Mouse (Mus musculus): ENCODE measurements around the gene AI837181.

The AI837181 gene

DNA sequence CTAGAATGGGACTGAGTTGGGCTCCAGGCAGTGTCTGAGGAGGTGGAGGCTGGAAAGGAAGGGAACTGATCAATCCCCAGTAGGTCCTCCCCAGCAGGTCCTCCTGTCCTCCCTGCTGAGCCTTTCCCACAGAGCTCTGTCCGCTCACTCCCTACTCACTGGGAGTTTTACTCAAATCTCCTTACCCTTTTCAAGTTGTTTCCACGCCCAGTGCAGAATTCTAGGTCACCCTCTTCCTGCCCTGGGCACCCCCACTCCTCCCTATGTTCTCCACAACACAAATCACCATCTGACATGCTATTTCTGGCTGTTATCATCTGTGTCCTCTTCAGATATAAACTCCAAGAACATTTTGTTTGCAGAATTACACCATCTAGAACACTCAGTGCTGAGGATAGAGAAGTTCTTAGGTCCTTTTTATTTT, 10.4 kb upstream of the AI837181 start:
- in situ Hi-C loops (cut with MboI, MseI): no loop called here

DNA sequence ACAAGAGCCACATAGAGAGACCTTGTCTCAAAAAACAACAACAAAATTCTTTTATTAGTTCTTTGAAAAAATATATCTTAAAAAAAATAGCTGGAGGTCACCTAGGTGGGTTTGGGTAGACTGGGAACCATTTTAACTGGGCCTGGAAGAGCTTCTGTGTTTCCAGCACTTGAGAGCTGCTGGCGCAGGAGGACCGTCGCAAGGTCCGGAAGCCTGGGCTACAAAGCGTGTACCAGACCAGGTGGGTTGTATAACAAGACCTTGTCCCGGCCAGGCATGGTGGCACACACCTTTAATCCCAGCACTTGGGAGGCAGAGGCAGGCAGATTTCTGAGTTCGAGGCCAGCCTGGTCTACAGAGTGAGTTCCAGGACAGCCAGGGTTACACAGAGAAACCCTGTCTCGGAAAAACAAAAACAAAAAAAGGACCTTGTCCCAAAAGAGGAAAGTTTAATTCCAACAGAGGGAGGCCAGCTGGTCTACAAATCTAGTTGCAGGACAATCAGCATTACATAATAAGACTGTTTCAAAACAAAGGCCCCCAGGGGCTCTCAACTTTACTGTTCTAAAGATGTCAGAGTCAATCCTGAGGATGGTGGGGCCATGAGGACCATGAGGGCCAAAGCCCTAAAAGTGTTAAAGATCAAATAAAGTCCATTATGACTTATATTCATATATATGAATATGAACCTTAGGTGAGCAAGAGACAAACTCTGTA, 6.0 kb upstream of the AI837181 start:
- in situ Hi-C loops (cut with MboI, MseI): no loop called here

DNA sequence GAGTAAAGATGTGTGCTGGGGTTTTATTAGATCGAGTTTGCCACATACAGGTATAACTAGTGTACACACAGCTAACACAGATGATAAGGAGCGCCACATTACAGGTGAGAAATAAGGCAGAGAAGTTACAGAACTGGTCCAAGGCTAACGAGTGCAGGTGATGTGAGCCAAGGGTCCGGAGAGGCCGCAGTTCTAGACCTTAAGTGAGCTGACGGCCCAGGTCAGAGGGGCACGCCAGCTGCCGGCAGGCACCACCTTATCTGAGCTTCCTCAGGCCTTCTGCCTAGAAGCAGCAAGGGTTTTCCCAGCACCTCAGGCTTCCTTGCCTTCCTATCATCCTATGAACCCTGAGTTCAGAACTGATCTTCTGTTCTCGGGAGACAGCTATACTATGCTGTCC, 5.3 kb upstream of the AI837181 start:
- in situ Hi-C loops (cut with MboI, MseI): no loop called here

DNA sequence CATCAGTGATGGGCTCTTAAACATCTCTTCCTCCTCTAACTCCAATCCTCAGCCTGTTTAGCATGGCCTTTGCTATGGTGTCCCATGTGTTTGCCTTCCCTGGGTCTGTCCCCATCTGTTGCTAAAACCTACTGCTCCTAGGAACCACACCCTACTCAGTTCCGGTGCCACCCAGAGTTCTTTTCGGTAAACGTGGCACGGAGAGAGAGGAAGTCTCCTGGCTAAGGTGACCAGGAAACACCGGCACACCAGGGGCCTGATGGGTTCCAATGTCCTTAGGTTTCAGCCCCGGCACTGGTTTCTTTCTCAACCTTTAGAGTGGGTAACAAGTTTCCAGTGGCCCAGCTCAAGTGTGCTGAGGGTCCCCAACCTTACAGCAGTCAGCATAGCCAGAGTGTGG, 4.4 kb upstream of the AI837181 start:
- in situ Hi-C loops (cut with MboI, MseI): no loop called here

DNA sequence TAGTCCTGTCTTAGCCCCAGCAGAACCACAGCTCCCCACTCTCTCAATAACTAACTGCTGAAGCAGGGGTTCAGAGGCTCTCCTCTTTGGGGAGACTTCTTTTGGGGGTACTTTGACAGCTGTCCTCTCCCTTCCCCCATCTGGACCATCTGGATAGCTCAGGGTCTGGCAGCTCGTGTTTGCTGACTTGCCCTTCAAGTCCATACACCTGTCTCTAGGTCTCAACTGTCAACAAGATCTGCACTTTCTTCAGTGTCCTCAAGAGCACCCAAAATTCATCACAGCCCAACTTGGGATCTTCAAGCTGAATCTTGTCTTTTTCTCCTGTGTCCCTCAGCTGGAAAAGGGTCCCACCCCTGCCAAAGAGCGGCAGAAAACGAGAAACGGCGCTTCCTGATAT, 3.2 kb upstream of the AI837181 start:
- in situ Hi-C loops (cut with MboI, MseI): no loop called here

DNA sequence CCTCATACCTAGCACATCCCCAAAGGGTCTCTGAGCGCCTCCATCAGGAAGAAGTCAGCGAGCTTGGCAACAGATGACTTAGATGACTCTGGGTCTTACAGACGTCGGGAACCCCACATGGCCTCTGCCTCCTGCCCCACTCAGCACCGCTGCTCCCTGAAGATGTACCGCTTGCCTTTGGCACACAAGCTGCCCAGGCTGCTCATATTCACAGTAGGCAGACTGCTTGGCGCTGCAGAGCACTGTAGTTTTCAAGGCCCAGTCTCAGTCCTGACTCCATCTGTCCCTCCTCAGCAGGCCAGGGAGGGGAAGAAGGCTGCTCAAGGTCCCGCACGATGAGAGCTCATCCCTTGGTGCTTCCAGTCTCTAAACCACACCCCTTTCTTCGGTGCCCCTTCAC, 2.7 kb upstream of the AI837181 start:
- in situ Hi-C loops (cut with MboI, MseI): no loop called here

DNA sequence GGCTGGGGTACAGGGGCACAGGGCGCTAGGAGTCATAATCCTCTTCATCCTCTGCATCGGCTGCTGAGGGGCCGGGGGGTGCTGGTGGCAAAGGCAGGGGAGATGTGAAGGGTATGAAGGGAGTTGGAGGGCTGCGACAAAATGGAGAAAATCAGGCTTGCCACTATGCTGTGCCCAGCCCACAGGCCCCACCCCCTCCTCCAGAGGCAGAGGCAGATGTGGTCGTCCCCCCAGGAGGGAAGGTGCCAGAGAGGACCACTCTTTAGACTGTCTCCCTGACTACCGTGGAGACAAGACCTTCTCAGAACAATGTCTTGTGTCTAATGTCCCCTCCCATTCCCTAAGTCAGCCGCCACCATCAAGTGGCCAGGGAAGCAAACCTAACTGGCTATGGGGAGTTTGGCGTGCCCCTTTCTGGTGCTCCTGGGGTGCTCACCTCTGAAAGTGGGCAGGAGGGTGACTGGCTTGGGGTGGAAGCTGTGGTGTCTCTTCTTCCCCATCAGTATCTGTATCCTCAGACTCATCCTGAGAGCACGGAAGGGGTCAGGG, 2.0 kb upstream of the AI837181 start:
- in situ Hi-C loops (cut with MboI, MseI): no loop called here

DNA sequence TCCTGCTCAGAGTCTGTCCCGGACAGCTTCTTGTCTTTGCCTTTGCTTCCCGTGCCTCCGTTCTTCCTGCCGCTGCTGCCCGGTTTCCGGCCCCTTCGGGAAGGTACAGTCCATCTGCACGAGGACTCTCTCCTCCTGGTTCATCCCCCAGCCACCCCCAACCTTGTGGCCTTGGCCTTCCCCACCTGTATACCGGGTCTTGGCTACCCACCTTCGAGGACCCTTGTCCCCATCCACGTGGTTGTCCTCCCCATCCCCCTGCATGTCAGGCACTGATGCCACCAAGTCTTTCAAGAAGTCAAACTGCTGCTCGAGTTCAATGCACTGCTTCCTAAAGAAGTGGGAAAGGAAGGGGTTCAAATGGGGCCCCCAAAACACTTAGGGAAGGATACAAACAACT, 1.4 kb upstream of the AI837181 start:
- in situ Hi-C loops (cut with MboI, MseI): no loop called here

DNA sequence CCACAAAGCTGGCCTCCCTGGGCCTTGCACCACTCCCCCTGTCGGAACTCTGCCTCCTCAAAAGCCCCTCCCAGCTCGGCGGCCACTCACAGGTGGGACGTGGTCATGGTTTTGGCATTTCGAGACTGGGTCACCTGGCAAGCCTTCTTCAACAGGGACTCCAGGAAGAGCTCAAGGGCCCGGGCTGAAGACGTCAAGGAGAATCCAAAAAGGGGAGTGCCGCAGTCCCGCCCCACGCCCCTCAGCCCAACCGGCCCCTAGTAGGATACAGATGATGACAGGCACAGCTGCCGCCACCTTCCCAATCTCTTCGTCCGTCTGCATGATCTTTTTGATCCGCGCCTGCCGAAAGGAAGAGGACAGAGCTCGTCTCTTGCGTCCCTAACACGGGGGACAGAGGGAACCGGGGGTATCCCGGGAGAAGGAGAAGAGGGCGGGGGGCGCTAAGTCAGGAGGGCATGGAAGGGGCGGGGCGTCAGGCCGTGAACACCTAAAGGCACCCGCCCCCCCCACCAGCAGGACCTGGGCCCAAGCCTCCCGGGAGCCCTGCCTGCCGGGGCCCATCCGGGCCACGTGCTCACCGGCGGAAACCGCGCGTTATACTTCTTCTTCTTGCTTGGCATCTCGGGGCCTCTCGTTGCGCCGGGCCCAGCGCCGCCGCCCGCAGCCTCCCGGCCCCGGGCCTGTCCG, 707 bp upstream of the AI837181 start:
- in situ Hi-C loops (cut with MboI, MseI): no loop called here

DNA sequence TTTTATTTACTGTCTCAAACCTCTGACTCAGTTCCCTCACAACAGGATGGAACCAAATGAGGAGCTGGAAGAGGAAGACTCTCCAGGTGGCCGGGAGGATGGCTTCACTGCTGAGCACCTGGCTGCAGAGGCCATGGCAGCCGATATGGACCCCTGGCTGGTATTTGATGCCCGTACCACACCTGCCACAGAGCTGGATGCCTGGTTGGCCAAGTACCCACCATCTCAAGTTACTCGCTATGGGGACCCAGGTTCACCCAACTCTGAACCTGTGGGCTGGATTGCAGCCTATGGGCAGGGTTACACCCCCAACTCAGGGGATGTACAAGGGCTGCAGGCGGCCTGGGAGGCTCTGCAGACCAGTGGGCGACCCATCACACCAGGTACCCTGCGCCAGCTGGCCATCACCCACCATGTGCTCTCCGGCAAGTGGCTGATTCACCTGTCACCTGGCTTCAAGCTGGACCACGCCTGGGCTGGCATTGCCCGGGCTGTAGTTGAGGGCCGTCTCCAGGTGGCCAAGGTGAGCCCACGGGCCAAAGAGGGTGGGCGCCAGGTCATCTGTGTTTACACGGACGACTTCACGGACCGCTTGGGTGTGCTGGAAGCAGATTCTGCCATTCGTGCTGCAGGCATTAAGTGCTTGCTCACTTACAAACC, 1.1 kb downstream of the AI837181 start:
- in situ Hi-C loops (cut with MboI, MseI): no loop called here

DNA sequence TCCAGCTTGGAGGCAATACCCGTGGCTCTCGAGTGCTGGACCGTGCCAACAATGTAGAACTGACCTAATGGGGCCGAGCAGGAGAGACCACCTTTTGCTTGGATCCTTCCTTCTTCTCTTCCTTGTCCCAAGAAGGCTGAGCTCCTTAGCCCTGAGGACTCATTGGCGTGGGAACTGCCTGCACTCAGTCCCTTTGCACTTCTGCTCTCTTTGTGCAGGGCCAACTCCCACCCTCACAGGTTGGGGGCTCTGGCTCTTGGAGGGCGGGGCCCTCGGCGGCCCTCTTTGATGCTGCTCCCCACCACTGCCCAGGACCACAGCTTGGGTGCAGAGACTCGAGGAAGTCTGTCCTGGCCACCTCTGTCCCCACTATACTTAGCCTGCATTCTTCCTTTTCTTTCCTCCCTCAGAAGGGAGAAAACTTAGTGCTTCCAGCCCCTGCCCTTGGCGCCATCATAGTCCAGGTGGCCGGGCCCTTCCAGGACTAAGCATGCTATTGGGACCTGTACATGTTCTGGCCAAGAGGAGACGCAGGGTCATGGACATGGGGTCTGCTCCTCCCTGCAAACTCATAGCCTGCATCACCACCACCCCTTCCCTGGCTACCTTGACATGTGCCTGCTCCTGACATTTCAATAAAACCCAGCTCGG, 1.8 kb downstream of the AI837181 start:
- in situ Hi-C loops (cut with MboI, MseI): no loop called here

DNA sequence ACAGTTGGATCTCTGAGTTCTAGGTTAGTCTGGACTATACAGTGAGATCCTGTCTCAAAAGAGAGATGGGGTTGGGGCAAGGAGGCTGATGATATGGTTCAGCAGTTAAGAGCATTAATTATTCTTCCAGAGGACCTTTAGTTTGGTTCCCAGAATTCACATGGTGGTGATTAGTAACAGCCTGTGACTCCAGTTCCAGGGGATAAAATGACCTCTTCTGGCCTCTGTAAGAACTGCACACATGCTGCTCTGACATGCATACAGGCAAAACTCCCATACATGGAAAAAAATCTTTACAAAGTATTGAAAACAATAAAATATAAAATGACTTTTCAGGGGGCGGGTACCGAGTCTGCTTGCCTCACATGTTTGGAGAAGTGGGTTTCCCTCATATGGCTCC, 3.1 kb downstream of the AI837181 start:
- in situ Hi-C loops (cut with MboI, MseI): no loop called here

DNA sequence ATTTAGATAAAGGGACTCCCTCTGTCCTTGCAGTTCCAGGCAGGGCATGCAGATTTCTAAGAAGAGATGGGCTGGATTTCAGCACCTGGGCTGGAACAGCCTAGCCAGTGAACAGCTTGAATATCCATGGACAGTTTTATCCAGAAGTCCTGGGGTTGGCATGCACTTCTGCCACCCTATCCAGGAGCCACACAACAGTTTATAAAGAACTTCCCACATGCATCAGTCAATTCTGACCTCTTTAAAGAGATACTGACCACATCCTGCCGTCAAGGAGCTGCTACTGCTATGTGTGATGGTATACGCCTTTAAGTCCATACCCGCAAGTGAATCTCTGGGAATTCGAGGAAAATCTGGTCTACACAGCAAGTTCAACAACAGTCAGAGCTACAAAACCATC, 4.3 kb downstream of the AI837181 start:
- in situ Hi-C loops (cut with MboI, MseI): no loop called here

DNA sequence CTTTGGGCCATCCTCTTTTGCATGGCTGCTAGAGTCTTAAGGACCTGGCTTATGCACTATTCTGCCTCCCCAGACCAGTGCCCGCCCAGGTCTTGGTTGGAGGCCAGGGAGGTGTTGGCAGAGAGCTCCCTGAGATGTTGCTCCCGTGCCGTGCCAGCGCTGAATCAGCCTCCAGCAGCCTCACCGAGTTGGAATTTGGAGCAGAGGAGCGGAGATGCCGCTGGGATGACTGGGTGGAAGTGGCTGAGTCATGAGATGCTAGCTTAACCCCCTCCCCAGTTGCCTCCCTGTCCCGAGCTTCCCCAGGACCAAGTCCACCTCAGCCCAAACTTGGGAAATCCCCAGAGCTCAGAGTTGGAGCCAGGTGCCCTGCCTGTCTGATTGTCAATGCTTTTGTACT, 4.9 kb downstream of the AI837181 start:
- in situ Hi-C loops (cut with MboI, MseI): no loop called here

DNA sequence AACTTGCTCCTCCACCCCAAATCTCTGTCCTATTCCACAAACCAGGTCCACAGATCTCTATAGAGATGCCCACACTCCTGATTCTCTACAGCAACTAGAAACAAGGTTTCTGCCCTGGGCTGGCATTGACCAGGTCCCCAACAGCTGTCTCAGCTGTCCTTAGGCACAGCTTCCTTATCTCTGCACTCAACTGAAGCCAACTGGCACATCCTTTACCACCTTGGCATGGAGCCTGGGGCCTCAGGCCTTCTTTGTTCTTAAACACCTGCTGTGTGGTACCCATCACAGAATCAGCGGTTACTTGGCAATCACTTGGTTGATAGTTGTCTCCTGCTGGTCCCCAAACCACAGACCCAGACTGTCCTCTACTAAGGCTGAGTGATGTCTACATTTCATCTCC, 5.5 kb downstream of the AI837181 start:
- in situ Hi-C loops (cut with MboI, MseI): no loop called here

DNA sequence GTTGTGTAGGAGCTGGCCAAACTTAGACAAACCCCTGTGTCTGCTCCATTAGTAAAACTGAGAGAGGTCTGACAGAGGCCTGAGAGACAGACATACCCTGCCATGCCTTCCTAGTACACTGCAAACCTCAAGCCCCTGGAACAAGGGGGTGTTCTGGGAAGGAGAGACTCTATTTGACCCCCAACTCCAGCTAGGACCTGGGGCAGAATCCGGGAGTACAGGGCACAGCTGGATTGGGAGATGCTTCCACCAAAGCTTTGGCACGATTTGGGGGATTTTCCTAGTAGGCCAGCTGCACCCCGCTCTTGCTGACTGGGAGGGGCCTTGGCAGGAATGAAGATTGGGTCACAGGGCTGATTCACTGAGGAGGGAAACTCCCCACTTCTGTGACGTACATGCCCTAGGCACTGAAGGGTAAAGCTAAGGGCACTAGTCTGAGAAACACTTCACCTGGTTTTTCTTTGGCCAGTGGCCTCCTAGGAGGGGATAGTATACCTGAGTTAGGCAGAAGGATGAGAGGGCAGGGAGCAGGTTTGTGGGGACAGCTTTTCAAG, 7.0 kb downstream of the AI837181 start:
- in situ Hi-C loops (cut with MboI, MseI): no loop called here

DNA sequence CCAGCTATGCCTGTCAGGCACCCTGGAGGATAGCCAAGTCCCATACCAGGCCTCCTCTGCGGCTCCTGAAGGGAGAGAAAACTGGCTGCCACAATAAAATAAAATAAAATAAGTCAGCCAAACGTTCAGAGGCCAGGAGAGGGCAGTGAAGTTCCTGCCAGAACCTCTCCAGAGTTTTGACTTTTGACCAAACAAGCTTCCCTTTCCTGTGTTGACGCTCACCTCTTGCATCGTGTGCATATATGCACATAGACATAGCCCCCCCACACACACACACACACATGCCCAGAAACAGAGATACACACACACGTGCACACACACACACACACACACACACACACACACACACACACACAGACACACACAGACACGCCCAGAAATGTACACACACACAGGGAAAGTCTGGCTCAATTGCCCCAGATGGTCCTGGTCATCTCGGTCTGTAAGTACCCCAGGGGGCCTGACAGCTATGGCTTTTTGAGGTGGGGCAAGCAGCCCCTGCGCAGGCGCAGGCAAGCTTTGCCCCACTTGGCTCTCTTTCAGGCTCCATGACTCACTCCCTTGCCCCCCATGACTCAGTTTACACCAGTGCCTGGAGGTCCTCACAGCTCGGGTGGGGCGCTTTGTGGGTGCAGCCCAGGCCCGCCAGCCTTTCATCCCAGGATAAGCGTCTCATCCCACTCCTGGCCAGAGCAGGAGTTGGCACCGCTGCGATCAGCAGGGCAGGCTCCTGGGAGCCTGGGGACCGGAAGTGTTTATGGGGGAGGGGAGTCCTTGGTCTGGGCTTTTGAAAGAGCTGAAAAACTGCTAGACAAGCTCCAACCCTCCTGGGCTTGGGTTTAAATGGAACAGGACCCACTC, 8.3 kb downstream of the AI837181 start:
- in situ Hi-C loops (cut with MboI, MseI): no loop called here

DNA sequence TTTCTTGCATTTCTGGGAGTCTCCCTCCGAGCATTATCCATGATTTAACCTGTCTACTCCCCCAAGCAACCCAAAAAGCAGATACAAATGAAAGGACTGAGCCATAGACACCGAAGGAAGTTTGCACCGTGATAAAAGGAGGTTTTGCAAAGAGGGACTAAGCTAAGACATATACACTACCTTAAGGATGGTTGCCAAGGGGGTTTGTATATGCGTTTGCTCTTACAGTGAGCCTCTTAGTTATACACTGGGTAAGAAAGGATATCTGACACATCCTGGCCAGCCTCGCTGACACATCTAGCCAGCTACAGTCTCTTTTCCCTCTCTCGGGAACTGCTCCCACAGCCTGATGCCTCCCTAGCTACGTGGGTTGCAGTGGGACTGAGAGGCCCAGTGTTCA, 9.0 kb downstream of the AI837181 start:
- in situ Hi-C loops (cut with MboI, MseI): no loop called here

DNA sequence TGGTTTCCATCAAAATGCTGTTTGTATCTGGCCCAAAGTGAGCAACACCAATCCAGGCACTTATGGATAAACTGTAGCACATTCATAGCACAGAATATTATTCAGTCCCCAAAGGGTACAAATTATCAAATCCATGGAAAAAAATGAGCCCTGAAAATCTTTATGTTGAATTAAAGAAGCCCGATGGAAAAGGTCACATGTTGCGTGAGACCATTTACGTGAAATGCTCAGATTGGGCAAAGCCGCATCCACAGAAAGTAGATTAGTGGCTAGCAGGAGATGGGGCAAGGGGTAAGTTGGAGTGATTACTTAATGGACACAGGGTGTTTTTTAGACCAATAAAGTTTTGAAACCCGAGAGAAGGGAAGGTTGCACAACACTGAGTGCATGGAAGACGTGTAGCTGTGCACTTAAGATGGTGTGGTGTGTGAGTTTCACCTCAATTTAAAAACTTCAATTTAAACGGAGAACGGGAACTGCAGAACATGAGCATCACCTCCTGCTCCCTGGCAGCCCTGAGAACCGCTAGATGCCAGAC, 19.5 kb downstream of the AI837181 start:
- in situ Hi-C loops (cut with MboI, MseI): no loop called here

DNA sequence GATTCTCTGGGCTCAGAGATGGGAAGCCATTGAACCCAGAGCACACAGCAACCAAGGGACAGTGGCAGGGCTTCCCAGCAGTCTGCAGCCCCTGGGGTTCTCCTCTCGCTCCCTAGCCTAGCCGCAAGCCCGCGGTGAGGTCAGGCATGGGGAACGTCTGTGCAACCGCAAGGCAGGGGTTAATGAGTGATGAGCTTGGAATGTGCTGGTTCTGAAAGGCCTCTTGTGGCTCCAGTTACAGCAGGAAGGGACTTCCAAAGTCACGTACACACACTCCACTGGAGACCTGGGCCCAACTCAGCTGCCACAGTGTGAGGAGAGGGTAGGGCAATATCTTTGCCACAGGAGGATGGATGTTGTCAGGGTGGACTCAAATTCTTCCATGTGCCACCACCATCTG, 20.0 kb downstream of the AI837181 start:
- in situ Hi-C loops (cut with MboI, MseI): no loop called here

DNA sequence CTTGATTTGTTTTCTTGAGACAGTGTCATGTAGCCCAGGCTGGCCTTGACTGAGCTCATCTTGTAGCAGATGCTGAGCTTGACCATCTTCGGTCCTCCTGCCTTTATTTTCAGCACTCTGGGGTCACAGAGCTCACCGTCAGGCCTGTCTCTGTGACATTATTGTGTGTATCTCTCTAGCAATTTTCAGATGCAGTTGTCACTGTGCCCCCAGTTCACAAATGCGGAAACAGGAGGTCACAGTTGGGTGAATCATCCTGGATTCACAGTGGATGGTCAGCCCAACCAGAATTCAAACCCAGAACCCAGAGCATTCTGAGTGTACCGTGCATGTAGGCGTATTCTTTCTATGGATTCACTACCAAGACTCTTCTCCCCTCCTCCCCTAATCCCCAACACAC, 20.8 kb downstream of the AI837181 start:
- in situ Hi-C loops (cut with MboI, MseI): no loop called here

Measured in regulatory T cell (primary cell).